ENCODE assay signal across 17 mouse cellular contexts in genomic region chr1:129250704-129251443, GRCm38 (mm10). TPM values are rescaled to one million over a fixed set of nuclear protein-coding genes. Genes with fewer than 3 reads are reported as not detected.
DNase-seq lines count a peak whose midpoint lies in the region; ATAC-seq and TF ChIP-seq lines count a peak whose summit lies in the region.
"Had no signal": no experiment of that assay in that cellular context is flagged by ENCODE, and none has a peak within 500 bp of the region (broad histone marks: within the 10 kb centered on the region; RNA-seq: fewer than 3 reads in every experiment).

No protein-coding gene starts in this region.

- H3K36me3 ChIP-seq in heart, embryonic 10.5 days = no peaks in the 10 kb centered on the region
- H3K36me3 ChIP-seq in lung, embryonic 14.5 days (ENCODE audit: insufficient read depth) = no peaks in the 10 kb centered on the region
- H3K36me3 ChIP-seq in intestine, embryonic 15.5 days = no peaks in the 10 kb centered on the region
- H3K36me3 ChIP-seq: hindbrain, embryonic 15.5 days; liver, embryonic 12.5 days; neural tube, embryonic 12.5 days had no signal

- H3K4me1 ChIP-seq in heart, embryonic 10.5 days = no peaks in the 10 kb centered on the region
- no peaks in the 10 kb centered on the region for H3K4me1 ChIP-seq in lung, embryonic 14.5 days (ENCODE audit: insufficient read depth)
- no peaks in the 10 kb centered on the region for H3K4me1 ChIP-seq in lung, adult 2 months (ENCODE audit: control insufficient read depth, insufficient read depth, low read length)
- H3K4me1 ChIP-seq in intestine, embryonic 15.5 days (replicated peaks) = no peaks in the 10 kb centered on the region
- H3K4me1 ChIP-seq: hindbrain, embryonic 15.5 days; liver, embryonic 12.5 days; neural tube, embryonic 12.5 days had no signal

- 76% methylated on average over 6 of the region's 6 CpGs for WGBS in heart, embryonic 10.5 days
- WGBS in lung, embryonic 14.5 days = 34% methylated on average over 6 of the region's 6 CpGs
- 54% methylated on average over 6 of the region's 6 CpGs for WGBS in lung, adult 2 months
- WGBS in intestine, embryonic 15.5 days = 69% methylated on average over 6 of the region's 6 CpGs

- H3K4me2 ChIP-seq in lung, embryonic 14.5 days = no peak overlapping the region
- no peak overlapping the region for H3K4me2 ChIP-seq in intestine, embryonic 15.5 days (replicated peaks)
- H3K4me2 ChIP-seq: hindbrain, embryonic 15.5 days; liver, embryonic 12.5 days; neural tube, embryonic 12.5 days had no signal

- peak; percentile 96 for ATAC-seq in lung, embryonic 14.5 days (ENCODE audit: insufficient read depth)
- no peak for ATAC-seq in intestine, embryonic 15.5 days
- ATAC-seq: forebrain, embryonic 14.5 days; liver, embryonic 12.5 days had no signal

- TF ChIP-seq POLR2A in lung, adult 2 months (IDR thresholded peaks at IDR 0.05; ENCODE audit: borderline replicate concordance, extremely low read depth, low read depth, low read length) = no peak

- peak; percentile 29 for DNase-seq in heart, adult 8-10 months (ENCODE audit: low spot score)
- DNase-seq in heart, embryonic 10.5 days (ENCODE audit: low spot score) = no peak
- peak; percentile 88 for DNase-seq in lung, embryonic 14.5 days
- DNase-seq in lung, adult 2 months = no peak
- peak; percentile 2 to 27 for DNase-seq in heart, postnatal 36 days
- peak; percentile 38 to 64 for DNase-seq in lung, postnatal 4 days
- DNase-seq: adrenal gland, adult 8-10 months; cerebellum, adult 9-10 months; kidney, postnatal 25 days; layer of hippocampus, postnatal 36 days; right cerebral cortex, postnatal 4 days had no signal

- no peaks in the 10 kb centered on the region for H3K27me3 ChIP-seq in heart, embryonic 10.5 days (ENCODE audit: insufficient read depth, poor library complexity, severe bottlenecking)
- no peaks in the 10 kb centered on the region for H3K27me3 ChIP-seq in lung, embryonic 14.5 days (ENCODE audit: insufficient read depth, low read length)
- H3K27me3 ChIP-seq in intestine, embryonic 15.5 days (replicated peaks) = no peaks in the 10 kb centered on the region
- H3K27me3 ChIP-seq: hindbrain, embryonic 15.5 days; liver, embryonic 12.5 days; neural tube, embryonic 12.5 days had no signal

- TF ChIP-seq CTCF in lung, embryonic 14.5 days (IDR thresholded peaks at IDR 0.05; ENCODE audit: low read depth) = no peak
- TF ChIP-seq CTCF in lung, adult 2 months (IDR thresholded peaks at IDR 0.05; ENCODE audit: insufficient read depth, low read length) = no peak

- no peak overlapping the region for H3K27ac ChIP-seq in heart, embryonic 10.5 days
- H3K27ac ChIP-seq in lung, embryonic 14.5 days (ENCODE audit: low read depth) = no peak overlapping the region
- H3K27ac ChIP-seq in intestine, embryonic 15.5 days = no peak overlapping the region
- H3K27ac ChIP-seq: heart, adult 2 months; hindbrain, embryonic 15.5 days; liver, embryonic 12.5 days; neural tube, embryonic 12.5 days had no signal

- no peak overlapping the region for H3K9ac ChIP-seq in lung, embryonic 14.5 days
- no peak overlapping the region for H3K9ac ChIP-seq in intestine, embryonic 15.5 days
- H3K9ac ChIP-seq: hindbrain, embryonic 15.5 days; liver, embryonic 12.5 days; neural tube, embryonic 12.5 days had no signal

- no peak overlapping the region for H3K4me3 ChIP-seq in heart, embryonic 10.5 days
- H3K4me3 ChIP-seq in lung, embryonic 14.5 days (ENCODE audit: low read depth, low read length) = no peak overlapping the region
- no peak overlapping the region for H3K4me3 ChIP-seq in lung, adult 2 months (replicated peaks; ENCODE audit: extremely low read depth, low read depth, low read length)
- H3K4me3 ChIP-seq in intestine, embryonic 15.5 days (replicated peaks) = no peak overlapping the region
- H3K4me3 ChIP-seq: heart, adult 2 months; hindbrain, embryonic 15.5 days; liver, embryonic 12.5 days; neural tube, embryonic 12.5 days had no signal

- H3K9me3 ChIP-seq in heart, embryonic 10.5 days = no peaks in the 10 kb centered on the region
- no peaks in the 10 kb centered on the region for H3K9me3 ChIP-seq in lung, embryonic 14.5 days (ENCODE audit: low read depth, low read length)
- H3K9me3 ChIP-seq in intestine, embryonic 15.5 days = no peaks in the 10 kb centered on the region
- H3K9me3 ChIP-seq: hindbrain, embryonic 15.5 days; liver, embryonic 12.5 days; neural tube, embryonic 12.5 days had no signal

- intact Hi-C loops in heart, postnatal 36 days (cut with DNase I) = no loop called here

RNA-seq across cellular contexts. Expression of gene Thsd7b, which starts 22.2 kb away (rescaled TPM):
- under 1 TPM in 3 of 4 experiments, not detected in 1; 0.11 to 0.19 (median 0.13) TPM for total RNA-seq in heart, adult 8-10 months (2022)
- 1.3 and 1.5 TPM in 2 replicates for polyA plus RNA-seq in heart, embryonic 10.5 days (2016; fragmentation: Nextera tagmentation; extraction: Ambion mirVana)
- polyA plus RNA-seq in lung, embryonic 14.5 days (2014; fragmentation: Nextera tagmentation; extraction: Ambion mirVana) = 0.54 and 1.2 TPM in 2 replicates
- polyA plus RNA-seq in lung, adult 2 months (2012; rRNA removed) = 0.06 and 0.20 TPM in 2 replicates
- under 1 TPM; 0.14 to 0.33 TPM for total RNA-seq in heart, postnatal 36 days (2021)
- polyA plus RNA-seq in intestine, embryonic 15.5 days (2015; fragmentation: Nextera tagmentation; extraction: Ambion mirVana) = 0.58 and 1.1 TPM in 2 replicates

Comparison
In these comparisons a context has a peak if more than half of its experiments do, and no peak if none do; other contexts are left out.
1. DNase-seq: peak in heart, adult 8-10 months (single experiment), lung, embryonic 14.5 days (single experiment), heart, postnatal 36 days (2 of 2) and lung, postnatal 4 days (2 of 2); none in heart, embryonic 10.5 days (single experiment) and lung, adult 2 months (single experiment).